Mouse (Mus musculus) forebrain, embryonic 13.5 days (tissue): ENCODE data around the gene Zfand3. TPM values are rescaled to one million over a fixed set of nuclear protein-coding genes. Genes with fewer than 3 reads are reported as not detected.

Experiments used
- ATAC-seq: fragments of 200-750 bp; cut with Nextera tagmentation; 2 replicates; pipeline ENCODE4 v1.8.0; 2017
- H3K27ac ChIP-seq: fragments of 300-500 bp; sonication (generic); 2 replicates; pipeline ENCODE4 v1.5.1; 2015; ENCODE audit warnings: inconsistent platforms, mild to moderate bottlenecking, moderate library complexity
- H3K27me3 ChIP-seq: fragments of 300-500 bp; sonication (generic); 2 replicates; pipeline ENCODE4 v1.6.1; 2015; ENCODE audit warnings: mild to moderate bottlenecking, inconsistent platforms
- H3K36me3 ChIP-seq: fragments of 300-500 bp; sonication (generic); 2 replicates; pipeline ENCODE4 v1.6.1; 2015; ENCODE audit warnings: mild to moderate bottlenecking, inconsistent platforms; ENCODE audit not compliant: poor library complexity, severe bottlenecking
- H3K4me1 ChIP-seq: fragments of 300-500 bp; sonication (generic); 2 replicates; pipeline ENCODE4 v1.6.1; 2015; ENCODE audit warnings: inconsistent platforms
- H3K4me2 ChIP-seq: fragments of 300-500 bp; sonication (generic); 2 replicates; pipeline ENCODE4 v1.6.1; 2015; ENCODE audit warnings: inconsistent platforms, mild to moderate bottlenecking, moderate library complexity
- H3K4me3 ChIP-seq: fragments of 300-500 bp; sonication (generic); 2 replicates; pipeline ENCODE4 v1.5.1; 2015; ENCODE audit warnings: mild to moderate bottlenecking, inconsistent platforms
- H3K9ac ChIP-seq: fragments of 300-500 bp; sonication (generic); 2 replicates; pipeline ENCODE4 v1.6.1; 2015; ENCODE audit warnings: mild to moderate bottlenecking, inconsistent platforms
- H3K9me3 ChIP-seq: fragments of 300-500 bp; sonication (generic); replicated peaks from 2 replicates; pipeline ENCODE4 v1.6.1; 2016; ENCODE audit warnings: inconsistent platforms
- WGBS: fragments of 180-500 bp; shearing (Covaris S2); methylation state at CpG from one replicate; pipeline ENCODE4 v1.1.7; 2015; 5-methylcytosine and 5-hydroxymethylcytosine counted together
- polyA plus RNA-seq: library from polyadenylated mRNA; unstranded; fragments of >200 nt; fragmentation: Nextera tagmentation; extraction: Ambion mirVana; gene quantifications from 2 replicates; pipeline ENCODE4 v1.2.1, GENCODE M21; 2015

The Zfand3 gene
- polyA plus RNA-seq, 1 experiment from 2014 or later, result 63.3 TPM

- Histone ChIP-seq H3K36me3 (peaks cover 11% of the 10 kb centered on the region), H3K9ac (no peak overlapping the region), H3K27me3 (no peaks in the 10 kb centered on the region), H3K4me3 (no peak overlapping the region), H3K9me3 (peaks cover 8% of the 10 kb centered on the region; the same call in 1 of the 2 replicates), H3K4me2 (no peak overlapping the region), H3K4me1 (no peaks in the 10 kb centered on the region), H3K27ac (no peak overlapping the region)
- ATAC-seq, result no peak
- WGBS, result 97% methylated on average over 2 of the region's 2 CpGs
These were observed 88.7 kb downstream of the Zfand3 start for GRCm38 (mm10) chr17:30093148-30093749.

GRCm38 (mm10) chr17:30097156-30097555 is 92.6 kb downstream of the Zfand3 start:
- Histone ChIP-seq H3K9me3 (peaks cover 8% of the 10 kb centered on the region; the same call in 1 of the 2 replicates), H3K27ac (no peak overlapping the region), H3K36me3 (peaks cover 8% of the 10 kb centered on the region; the same call in 1 of the 2 replicates), H3K4me1 (peaks cover 28% of the 10 kb centered on the region), H3K4me3 (no peak overlapping the region), H3K27me3 (no peaks in the 10 kb centered on the region), H3K9ac (no peak overlapping the region), H3K4me2 (no peak overlapping the region)
- no peak for ATAC-seq
- WGBS, result 89% methylated on average over 5 of the region's 5 CpGs

- Histone ChIP-seq H3K27ac (no peak overlapping the region), H3K9ac (no peak overlapping the region), H3K27me3 (no peaks in the 10 kb centered on the region), H3K4me1 (peaks cover 30% of the 10 kb centered on the region), H3K4me3 (no peak overlapping the region), H3K36me3 (peaks cover 8% of the 10 kb centered on the region; the same call in 1 of the 2 replicates), H3K9me3 (peaks cover 8% of the 10 kb centered on the region; the same call in 1 of the 2 replicates), H3K4me2 (no peak overlapping the region)
- WGBS, result 83% methylated on average over 4 of the region's 4 CpGs
- no peak for ATAC-seq
These were observed 93.1 kb downstream of the Zfand3 start for GRCm38 (mm10) chr17:30097677-30098076.

GRCm38 (mm10) chr17:30099670-30100069 is 95.1 kb downstream of the Zfand3 start:
- Histone ChIP-seq H3K4me2 (no peak overlapping the region), H3K4me3 (no peak overlapping the region), H3K36me3 (peaks cover 8% of the 10 kb centered on the region; the same call in 1 of the 2 replicates), H3K4me1 (peaks cover 30% of the 10 kb centered on the region), H3K27ac (no peak overlapping the region), H3K9me3 (peaks cover 8% of the 10 kb centered on the region; the same call in 1 of the 2 replicates), H3K27me3 (no peaks in the 10 kb centered on the region), H3K9ac (no peak overlapping the region)
- ATAC-seq, result no peak
- WGBS, result 76% methylated on average over 2 of the region's 2 CpGs

- no peak overlapping the region for H3K4me2 ChIP-seq
- H3K27ac ChIP-seq, result no peak overlapping the region
- no peak overlapping the region for H3K4me3 ChIP-seq
- no peak overlapping the region for H3K9ac ChIP-seq
- no peaks in the 10 kb centered on the region for H3K36me3 ChIP-seq
- H3K4me1 ChIP-seq, result peaks cover 30% of the 10 kb centered on the region
- no peaks in the 10 kb centered on the region for H3K27me3 ChIP-seq
- ATAC-seq, result no peak
- H3K9me3 ChIP-seq, result no peaks in the 10 kb centered on the region
These were observed 97.3 kb downstream of the Zfand3 start for GRCm38 (mm10) chr17:30101801-30102200.

- Histone ChIP-seq H3K4me3 (no peak overlapping the region), H3K27me3 (no peaks in the 10 kb centered on the region), H3K4me1 (peaks cover 30% of the 10 kb centered on the region), H3K9ac (no peak overlapping the region), H3K27ac (no peak overlapping the region), H3K9me3 (no peaks in the 10 kb centered on the region), H3K36me3 (no peaks in the 10 kb centered on the region), H3K4me2 (no peak overlapping the region)
- 97% methylated on average over 5 of the region's 5 CpGs for WGBS
- no peak for ATAC-seq
These were observed 98.5 kb downstream of the Zfand3 start for GRCm38 (mm10) chr17:30103005-30103404.

GRCm38 (mm10) chr17:30103641-30104165 is 99.2 kb downstream of the Zfand3 start:
- 79% methylated on average over 4 of the region's 4 CpGs for WGBS
- no peak overlapping the region for H3K27ac ChIP-seq
- no peaks in the 10 kb centered on the region for H3K9me3 ChIP-seq
- peaks cover 3% of the 10 kb centered on the region; the same call in 1 of the 2 replicates for H3K36me3 ChIP-seq
- no peaks in the 10 kb centered on the region for H3K27me3 ChIP-seq
- H3K9ac ChIP-seq, result no peak overlapping the region
- no peak for ATAC-seq
- H3K4me3 ChIP-seq, result no peak overlapping the region
- no peak overlapping the region for H3K4me2 ChIP-seq
- H3K4me1 ChIP-seq, result peaks cover 31% of the 10 kb centered on the region

- 87% methylated on average over 3 of the region's 3 CpGs for WGBS
- no peak overlapping the region for H3K4me3 ChIP-seq
- H3K27ac ChIP-seq, result no peak overlapping the region
- no peaks in the 10 kb centered on the region for H3K9me3 ChIP-seq
- no peaks in the 10 kb centered on the region for H3K27me3 ChIP-seq
- peaks cover 28% of the 10 kb centered on the region for H3K4me1 ChIP-seq
- H3K36me3 ChIP-seq, result peaks cover 3% of the 10 kb centered on the region; the same call in 1 of the 2 replicates
- H3K9ac ChIP-seq, result no peak overlapping the region
- no peak for ATAC-seq
- no peak overlapping the region for H3K4me2 ChIP-seq
These were observed 100.8 kb downstream of the Zfand3 start for GRCm38 (mm10) chr17:30105369-30105768.

GRCm38 (mm10) chr17:30110678-30111077 is 106.1 kb downstream of the Zfand3 start:
- 68% methylated on average over 7 of the region's 7 CpGs for WGBS
- no peak overlapping the region for H3K27ac ChIP-seq
- H3K4me1 ChIP-seq, result peaks cover 25% of the 10 kb centered on the region
- H3K4me3 ChIP-seq, result no peak overlapping the region
- peaks cover 3% of the 10 kb centered on the region; the same call in 1 of the 2 replicates for H3K36me3 ChIP-seq
- ATAC-seq, result no peak
- H3K27me3 ChIP-seq, result no peaks in the 10 kb centered on the region
- H3K4me2 ChIP-seq, result no peak overlapping the region
- H3K9ac ChIP-seq, result no peak overlapping the region
- H3K9me3 ChIP-seq, result no peaks in the 10 kb centered on the region

GRCm38 (mm10) chr17:30111556-30111955 is 107.0 kb downstream of the Zfand3 start:
- Histone ChIP-seq H3K27ac (no peak overlapping the region; the same call in 1 of the 2 replicates), H3K27me3 (no peaks in the 10 kb centered on the region), H3K36me3 (peaks cover 3% of the 10 kb centered on the region; the same call in 1 of the 2 replicates), H3K4me3 (no peak overlapping the region), H3K4me2 (no peak overlapping the region), H3K9ac (no peak overlapping the region), H3K4me1 (peaks cover 33% of the 10 kb centered on the region), H3K9me3 (no peaks in the 10 kb centered on the region)
- WGBS, result 75% methylated on average over 5 of the region's 5 CpGs
- no peak for ATAC-seq

GRCm38 (mm10) chr17:30112080-30112479 is 107.5 kb downstream of the Zfand3 start:
- no peak for ATAC-seq

GRCm38 (mm10) chr17:30112555-30113305 is 108.2 kb downstream of the Zfand3 start:
- no peak overlapping the region for H3K4me2 ChIP-seq
- ATAC-seq, result no peak
- H3K27ac ChIP-seq, result no peak overlapping the region
- peaks cover 43% of the 10 kb centered on the region for H3K4me1 ChIP-seq
- H3K4me3 ChIP-seq, result no peak overlapping the region
- H3K36me3 ChIP-seq, result peaks cover 3% of the 10 kb centered on the region; the same call in 1 of the 2 replicates
- no peaks in the 10 kb centered on the region for H3K9me3 ChIP-seq
- H3K9ac ChIP-seq, result no peak overlapping the region
- WGBS, result 80% methylated on average over 7 of the region's 7 CpGs
- no peaks in the 10 kb centered on the region for H3K27me3 ChIP-seq

More at GRCm38 (mm10) chr17:30112080-30112479, 107.5 kb downstream of the Zfand3 start:
- H3K4me1 ChIP-seq, result peaks cover 39% of the 10 kb centered on the region
- H3K9ac ChIP-seq, result no peak overlapping the region
- no peak overlapping the region for H3K4me3 ChIP-seq
- no peak overlapping the region for H3K27ac ChIP-seq
- H3K36me3 ChIP-seq, result peaks cover 3% of the 10 kb centered on the region; the same call in 1 of the 2 replicates
- no peak overlapping the region for H3K4me2 ChIP-seq
- 86% methylated on average over 4 of the region's 4 CpGs for WGBS
- H3K27me3 ChIP-seq, result no peaks in the 10 kb centered on the region
- H3K9me3 ChIP-seq, result no peaks in the 10 kb centered on the region
